Mouse (Mus musculus): Measurements from ENCODE around the gene Cep112. TPM values are rescaled to one million over a fixed set of nuclear protein-coding genes. Genes with fewer than 3 reads are reported as not detected.

Cep112 gene
- polyA plus RNA-seq, 1 experiment from 2014 or later, result 9.7 TPM

DNA sequence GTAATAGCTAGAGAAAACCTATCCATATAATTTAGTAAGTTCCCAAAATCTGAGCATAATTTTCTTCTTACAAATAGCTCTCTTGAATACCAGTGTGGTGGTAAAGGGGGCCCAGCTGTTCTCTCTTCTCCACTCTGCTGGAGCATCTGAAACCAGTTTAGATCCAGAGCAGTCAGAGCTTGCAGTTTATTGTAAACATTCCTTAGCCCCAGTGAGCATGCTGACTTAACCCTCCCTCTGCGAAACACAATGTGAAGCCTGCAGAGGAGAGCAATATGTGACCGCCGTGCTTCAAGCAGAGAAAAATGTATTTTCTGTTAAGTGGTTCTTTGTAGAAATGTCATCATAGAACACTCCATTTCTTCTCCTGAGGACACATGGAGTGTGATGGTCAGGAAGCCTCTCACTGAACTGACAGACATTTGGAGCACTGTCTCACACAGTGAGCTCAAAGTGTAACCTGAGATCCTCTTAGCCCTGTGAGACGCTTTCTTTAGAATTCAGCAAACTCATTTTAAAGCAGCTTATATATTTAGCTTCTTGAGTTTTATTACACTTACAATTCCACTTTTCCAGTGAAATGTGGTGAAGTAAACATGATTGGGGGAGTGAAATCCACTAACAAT lies 128.1 kb downstream of the Cep112 start:
- 21% methylated on average over 4 of the region's 4 CpGs for WGBS
- H3K4me3 ChIP-seq (ENCODE audit: low read depth, low read length), result no peak overlapping the region
- H3K4me2 ChIP-seq (ENCODE audit: low read depth, low read length), result no peak overlapping the region
- no peaks in the 10 kb centered on the region for H3K9me3 ChIP-seq (ENCODE audit: control insufficient read depth, low read length)
- H3K27me3 ChIP-seq (ENCODE audit: control insufficient read depth, insufficient read depth, low read length), result no peaks in the 10 kb centered on the region
- no peaks in the 10 kb centered on the region for H3K36me3 ChIP-seq (ENCODE audit: control insufficient read depth, insufficient read depth, low read length)
- no peak for ATAC-seq (ENCODE audit: low read depth)
- no peak overlapping the region for H3K27ac ChIP-seq (ENCODE audit: low read depth, low read length)
- H3K4me1 ChIP-seq (ENCODE audit: control insufficient read depth, insufficient read depth, low read length), result no peaks in the 10 kb centered on the region
- H3K9ac ChIP-seq (replicated peaks; ENCODE audit: low read depth, low read length), result no peak overlapping the region

- 100% methylated on average over 1 of the region's 1 CpGs for WGBS
- no peaks in the 10 kb centered on the region for H3K9me3 ChIP-seq (ENCODE audit: control insufficient read depth, low read length)
- no peak for ATAC-seq (ENCODE audit: low read depth)
- no peaks in the 10 kb centered on the region for H3K36me3 ChIP-seq (ENCODE audit: control insufficient read depth, insufficient read depth, low read length)
- H3K4me2 ChIP-seq (ENCODE audit: low read depth, low read length), result no peak overlapping the region
- H3K4me1 ChIP-seq (ENCODE audit: control insufficient read depth, insufficient read depth, low read length), result no peaks in the 10 kb centered on the region
- H3K27ac ChIP-seq (ENCODE audit: low read depth, low read length), result no peak overlapping the region
- H3K9ac ChIP-seq (replicated peaks; ENCODE audit: low read depth, low read length), result no peak overlapping the region
- H3K4me3 ChIP-seq (ENCODE audit: low read depth, low read length), result no peak overlapping the region
- H3K27me3 ChIP-seq (ENCODE audit: control insufficient read depth, insufficient read depth, low read length), result no peaks in the 10 kb centered on the region
Observed at GRCm38 (mm10) chr11:108553881-108554280, 128.9 kb downstream of the Cep112 start.

- Histone ChIP-seq H3K4me1 (ENCODE audit: control insufficient read depth, insufficient read depth, low read length) (no peaks in the 10 kb centered on the region), H3K27ac (ENCODE audit: low read depth, low read length) (no peak overlapping the region), H3K9ac (replicated peaks; ENCODE audit: low read depth, low read length) (no peak overlapping the region), H3K4me2 (ENCODE audit: low read depth, low read length) (no peak overlapping the region), H3K4me3 (ENCODE audit: low read depth, low read length) (no peak overlapping the region), H3K27me3 (ENCODE audit: control insufficient read depth, insufficient read depth, low read length) (no peaks in the 10 kb centered on the region), H3K36me3 (ENCODE audit: control insufficient read depth, insufficient read depth, low read length) (no peaks in the 10 kb centered on the region), H3K9me3 (ENCODE audit: control insufficient read depth, low read length) (no peaks in the 10 kb centered on the region)
- ATAC-seq (ENCODE audit: low read depth), result no peak
- WGBS, result 77% methylated on average over 4 of the region's 4 CpGs
Observed at GRCm38 (mm10) chr11:108558544-108558943, 133.6 kb downstream of the Cep112 start.

GRCm38 (mm10) chr11:108559506-108559905 lies 134.5 kb downstream of the Cep112 start:
- no peaks in the 10 kb centered on the region for H3K36me3 ChIP-seq (ENCODE audit: control insufficient read depth, insufficient read depth, low read length)
- no peak overlapping the region for H3K4me2 ChIP-seq (ENCODE audit: low read depth, low read length)
- no peak for ATAC-seq (ENCODE audit: low read depth)
- H3K4me3 ChIP-seq (ENCODE audit: low read depth, low read length), result no peak overlapping the region
- H3K4me1 ChIP-seq (ENCODE audit: control insufficient read depth, insufficient read depth, low read length), result no peaks in the 10 kb centered on the region
- H3K9ac ChIP-seq (replicated peaks; ENCODE audit: low read depth, low read length), result no peak overlapping the region
- H3K27me3 ChIP-seq (ENCODE audit: control insufficient read depth, insufficient read depth, low read length), result no peaks in the 10 kb centered on the region
- H3K27ac ChIP-seq (ENCODE audit: low read depth, low read length), result no peak overlapping the region
- H3K9me3 ChIP-seq (ENCODE audit: control insufficient read depth, low read length), result no peaks in the 10 kb centered on the region

DNA sequence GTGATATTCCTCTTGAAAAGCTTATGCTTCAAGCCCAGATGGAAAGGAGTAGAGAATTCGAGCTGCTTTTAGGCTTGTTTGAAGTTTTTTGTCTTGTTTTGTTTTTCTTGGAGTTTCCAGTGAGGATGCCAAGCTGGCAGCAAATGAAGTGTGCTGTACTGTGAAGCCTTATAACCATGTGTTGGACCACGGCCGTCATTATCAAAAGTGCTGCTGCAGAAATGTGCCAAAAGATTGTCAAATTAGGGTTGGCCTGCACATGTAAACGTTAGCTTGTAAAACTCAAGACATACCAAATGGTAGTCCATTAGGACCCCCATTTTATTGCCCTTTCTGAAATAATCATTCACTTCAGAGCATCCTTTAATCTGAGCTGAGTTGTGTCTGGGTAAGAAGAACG lies 137.1 kb downstream of the Cep112 start:
- Histone ChIP-seq H3K36me3 (ENCODE audit: control insufficient read depth, insufficient read depth, low read length) (no peaks in the 10 kb centered on the region), H3K27ac (ENCODE audit: low read depth, low read length) (no peak overlapping the region), H3K9me3 (ENCODE audit: control insufficient read depth, low read length) (no peaks in the 10 kb centered on the region), H3K4me3 (ENCODE audit: low read depth, low read length) (no peak overlapping the region), H3K4me2 (ENCODE audit: low read depth, low read length) (no peak overlapping the region), H3K9ac (replicated peaks; ENCODE audit: low read depth, low read length) (no peak overlapping the region), H3K4me1 (ENCODE audit: control insufficient read depth, insufficient read depth, low read length) (no peaks in the 10 kb centered on the region), H3K27me3 (ENCODE audit: control insufficient read depth, insufficient read depth, low read length) (no peaks in the 10 kb centered on the region)
- WGBS, result 56% methylated on average over 5 of the region's 5 CpGs
- ATAC-seq (ENCODE audit: low read depth), result no peak

- H3K27me3 ChIP-seq (ENCODE audit: control insufficient read depth, insufficient read depth, low read length), result no peaks in the 10 kb centered on the region
- no peak for ATAC-seq (ENCODE audit: low read depth)
- no peak overlapping the region for H3K4me3 ChIP-seq (ENCODE audit: low read depth, low read length)
- H3K36me3 ChIP-seq (ENCODE audit: control insufficient read depth, insufficient read depth, low read length), result no peaks in the 10 kb centered on the region
- no peak overlapping the region for H3K27ac ChIP-seq (ENCODE audit: low read depth, low read length)
- no peaks in the 10 kb centered on the region for H3K4me1 ChIP-seq (ENCODE audit: control insufficient read depth, insufficient read depth, low read length)
- H3K4me2 ChIP-seq (ENCODE audit: low read depth, low read length), result no peak overlapping the region
- no peak overlapping the region for H3K9ac ChIP-seq (replicated peaks; ENCODE audit: low read depth, low read length)
- no peaks in the 10 kb centered on the region for H3K9me3 ChIP-seq (ENCODE audit: control insufficient read depth, low read length)
- WGBS, result 58% methylated on average over 7 of the region's 7 CpGs
Observed at GRCm38 (mm10) chr11:108586551-108587184, 161.7 kb downstream of the Cep112 start.

- 73% methylated on average over 5 of the region's 5 CpGs for WGBS
- Histone ChIP-seq H3K27ac (ENCODE audit: low read depth, low read length) (no peak overlapping the region), H3K4me2 (ENCODE audit: low read depth, low read length) (no peak overlapping the region), H3K4me3 (ENCODE audit: low read depth, low read length) (no peak overlapping the region), H3K36me3 (ENCODE audit: control insufficient read depth, insufficient read depth, low read length) (no peaks in the 10 kb centered on the region), H3K27me3 (ENCODE audit: control insufficient read depth, insufficient read depth, low read length) (no peaks in the 10 kb centered on the region), H3K9me3 (ENCODE audit: control insufficient read depth, low read length) (no peaks in the 10 kb centered on the region), H3K4me1 (ENCODE audit: control insufficient read depth, insufficient read depth, low read length) (no peaks in the 10 kb centered on the region), H3K9ac (replicated peaks; ENCODE audit: low read depth, low read length) (no peak overlapping the region)
- no peak for ATAC-seq (ENCODE audit: low read depth)
Observed at GRCm38 (mm10) chr11:108593207-108593958, 168.4 kb downstream of the Cep112 start.

GRCm38 (mm10) chr11:108593959-108594579 lies 169.1 kb downstream of the Cep112 start:
- Histone ChIP-seq H3K9ac (replicated peaks; ENCODE audit: low read depth, low read length) (no peak overlapping the region), H3K9me3 (ENCODE audit: control insufficient read depth, low read length) (no peaks in the 10 kb centered on the region), H3K27me3 (ENCODE audit: control insufficient read depth, insufficient read depth, low read length) (no peaks in the 10 kb centered on the region), H3K27ac (ENCODE audit: low read depth, low read length) (no peak overlapping the region), H3K4me3 (ENCODE audit: low read depth, low read length) (no peak overlapping the region), H3K4me1 (ENCODE audit: control insufficient read depth, insufficient read depth, low read length) (no peaks in the 10 kb centered on the region), H3K4me2 (ENCODE audit: low read depth, low read length) (no peak overlapping the region), H3K36me3 (ENCODE audit: control insufficient read depth, insufficient read depth, low read length) (no peaks in the 10 kb centered on the region)
- WGBS, result 71% methylated on average over 2 of the region's 2 CpGs
- no peak for ATAC-seq (ENCODE audit: low read depth)

DNA sequence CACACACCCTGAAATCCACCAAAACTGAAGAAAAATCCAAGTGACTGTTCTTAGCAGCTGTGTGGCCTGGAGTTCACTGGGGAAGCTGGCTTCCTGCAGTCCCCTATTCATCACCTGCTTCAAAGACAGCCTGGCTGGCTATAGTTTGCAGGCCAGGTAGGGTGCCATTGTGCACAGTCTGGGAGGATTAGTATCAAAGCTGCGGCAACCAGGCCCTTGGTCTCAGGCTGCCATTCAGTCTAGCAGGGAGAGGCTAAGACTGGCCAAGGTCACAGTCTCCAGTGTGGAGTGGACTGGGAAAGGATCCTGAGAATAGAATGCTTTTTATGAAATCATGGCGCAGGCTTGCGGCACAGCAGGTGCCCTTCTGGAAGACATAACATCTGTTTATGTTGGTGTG lies 180.3 kb downstream of the Cep112 start:
- Histone ChIP-seq H3K4me2 (ENCODE audit: low read depth, low read length) (peak overlapping the region; percentile 27; the same call in 1 of the 2 replicates), H3K9ac (replicated peaks; ENCODE audit: low read depth, low read length) (no peak overlapping the region), H3K4me3 (ENCODE audit: low read depth, low read length) (no peak overlapping the region), H3K9me3 (ENCODE audit: control insufficient read depth, low read length) (no peaks in the 10 kb centered on the region), H3K4me1 (ENCODE audit: control insufficient read depth, insufficient read depth, low read length) (no peaks in the 10 kb centered on the region), H3K36me3 (ENCODE audit: control insufficient read depth, insufficient read depth, low read length) (no peaks in the 10 kb centered on the region), H3K27ac (ENCODE audit: low read depth, low read length) (peak overlapping the region; percentile 82), H3K27me3 (ENCODE audit: control insufficient read depth, insufficient read depth, low read length) (no peaks in the 10 kb centered on the region)
- WGBS, result 42% methylated on average over 3 of the region's 3 CpGs
- ATAC-seq (ENCODE audit: low read depth), result no peak
